Mouse (Mus musculus) thymus, adult 2 months (tissue): Measurements from ENCODE around the gene Prss32.

ENCODE experiments used
- CTCF ChIP-seq: fragments of 200-500 bp; IDR thresholded peaks from 2 replicates; pipeline ENCODE4 v1.5.1; 2012; ENCODE audit warnings: mild to moderate bottlenecking, control low read depth, low read length, moderate library complexity, borderline replicate concordance; ENCODE audit not compliant: control insufficient read depth, poor library complexity, insufficient read depth; ENCODE audit errors: extremely low read depth
- POLR2A ChIP-seq: fragments of 200-500 bp; IDR thresholded peaks from 2 replicates; pipeline ENCODE4 v1.6.1; 2012; ENCODE audit warnings: mild to moderate bottlenecking, low read length, control low read depth, moderate library complexity; ENCODE audit not compliant: control insufficient read depth, poor library complexity, insufficient read depth; ENCODE audit errors: extremely low read depth

DNA sequence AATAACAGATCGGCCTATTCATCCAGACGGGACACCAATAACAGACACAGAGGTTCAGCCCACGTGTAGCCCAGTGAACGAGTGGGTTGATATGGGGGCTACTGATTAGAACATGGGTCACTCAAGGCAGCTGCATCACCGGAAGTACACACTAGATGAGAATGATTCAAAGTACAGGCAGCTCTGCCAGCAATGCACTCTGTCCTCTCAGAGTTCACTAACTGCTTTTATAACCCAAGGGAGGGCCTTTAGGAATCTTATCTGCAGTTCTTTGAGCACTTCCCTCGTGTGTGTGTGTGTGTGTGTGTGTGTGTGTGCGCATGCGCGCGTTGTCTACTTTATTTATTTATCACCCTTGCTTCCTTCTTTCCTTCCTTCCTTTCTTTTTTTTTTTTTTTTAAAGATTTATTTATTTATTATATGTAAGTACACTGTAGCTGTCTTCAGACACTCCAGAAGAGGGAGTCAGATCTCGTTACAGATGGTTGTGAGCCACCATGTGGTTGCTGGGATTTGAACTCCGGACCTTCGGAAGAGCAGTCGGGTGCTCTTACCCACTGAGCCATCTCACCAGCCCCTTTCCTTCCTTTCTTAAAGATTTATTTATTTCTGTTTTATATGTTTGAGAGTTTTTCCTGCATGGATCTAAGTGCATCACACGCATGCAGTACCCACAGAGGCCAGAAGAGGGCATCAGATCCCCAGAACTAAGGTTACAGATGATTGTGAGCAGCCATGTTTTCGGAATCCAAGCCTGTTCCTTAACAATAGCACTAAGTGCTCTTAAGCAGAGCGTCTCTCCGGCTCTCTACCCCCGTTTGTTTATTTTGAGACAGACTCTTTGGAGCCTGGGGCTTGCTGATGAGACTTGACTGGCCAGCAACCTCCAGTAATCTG, 7.4 kb downstream of the Prss32 start:
- TF ChIP-seq POLR2A (no peak), CTCF (no peak)
